ENCODE assay signal across 14 mouse cellular contexts in the genomic region with DNA sequence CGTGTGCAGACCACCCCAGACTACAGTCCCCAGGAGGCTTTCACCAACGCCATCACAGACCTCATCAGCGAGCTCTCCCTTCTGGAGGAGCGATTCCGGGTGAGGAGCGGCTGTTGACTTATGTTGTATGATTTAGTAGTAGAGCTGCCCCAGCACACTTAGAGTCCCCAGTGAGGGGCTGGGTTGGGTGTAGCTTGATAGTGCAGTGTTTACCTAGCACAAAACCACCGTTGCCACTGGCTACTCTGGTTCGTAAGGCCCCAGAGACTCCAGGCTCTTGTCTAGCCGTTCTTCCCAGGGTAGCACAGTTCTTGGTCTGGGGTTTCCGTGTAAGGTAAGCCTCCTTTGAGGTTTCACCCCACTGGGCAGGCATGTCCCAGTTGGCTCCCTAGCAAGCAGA.
"Had no signal": no experiment of that assay in that cellular context is flagged by ENCODE, and none has a peak within 500 bp of the region (broad histone marks: within the 10 kb centered on the region; RNA-seq: fewer than 3 reads in every experiment).

No protein-coding gene starts in this region.

- H3K27ac ChIP-seq: liver, embryonic 14.5 days; macrophage; midbrain, embryonic 13.5 days; midbrain, embryonic 15.5 days; neural tube, embryonic 12.5 days had no signal

- H3K9me3 ChIP-seq: megakaryocyte, embryonic 14.5 days; midbrain, embryonic 13.5 days; midbrain, embryonic 15.5 days; neural tube, embryonic 12.5 days had no signal

- H3K4me2 ChIP-seq: lung, embryonic 14.5 days; midbrain, embryonic 11.5 days; midbrain, embryonic 13.5 days; midbrain, embryonic 15.5 days; neural tube, embryonic 12.5 days had no signal

- H3K9ac ChIP-seq: liver, embryonic 14.5 days; lung, embryonic 14.5 days; midbrain, embryonic 13.5 days; midbrain, embryonic 15.5 days; neural tube, embryonic 12.5 days had no signal

- H3K27me3 ChIP-seq: megakaryocyte, embryonic 14.5 days; midbrain, embryonic 13.5 days; midbrain, embryonic 15.5 days; neural tube, embryonic 12.5 days had no signal

- DNase-seq: lung, adult 18-20 months; lung, embryonic 14.5 days; lung, postnatal 10 days; right cerebral cortex, postnatal 14 days; thymus, adult 2 months; thymus, postnatal 25 days; thymus, postnatal 4 days had no signal

- ATAC-seq: midbrain, embryonic 13.5 days; midbrain, embryonic 15.5 days had no signal

- H3K4me3 ChIP-seq: megakaryocyte, embryonic 14.5 days; midbrain, embryonic 13.5 days; midbrain, embryonic 15.5 days; neural tube, embryonic 12.5 days had no signal
